ENCODE assay signal across 23 mouse cellular contexts in the genomic region with DNA sequence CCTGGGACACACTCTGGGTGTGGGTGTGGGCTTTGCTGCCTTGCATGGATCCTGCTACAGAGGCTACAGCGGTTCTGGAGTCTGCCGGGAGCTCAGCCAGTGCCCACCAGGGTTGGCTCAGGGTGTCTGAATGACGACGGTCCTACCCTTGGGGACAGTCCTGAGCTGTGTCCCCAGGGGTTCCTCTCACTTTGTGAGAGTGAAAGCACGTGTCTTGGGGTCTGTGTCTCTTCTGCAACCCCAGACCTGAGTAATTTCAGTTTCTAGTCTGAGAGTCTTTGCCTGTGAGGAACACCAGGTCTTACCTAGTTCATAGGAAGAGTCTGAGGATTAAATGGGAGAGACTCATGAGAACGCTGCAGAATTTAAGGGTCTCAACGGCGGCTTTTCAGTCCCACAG.
DNase-seq lines count a peak whose midpoint lies in the region; ATAC-seq and TF ChIP-seq lines count a peak whose summit lies in the region.
"Had no signal": no experiment of that assay in that cellular context is flagged by ENCODE, and none has a peak within 500 bp of the region (broad histone marks: within the 10 kb centered on the region; RNA-seq: fewer than 3 reads in every experiment).

No protein-coding gene starts in this region.

- no peak overlapping the region for H3K9ac ChIP-seq in forebrain, embryonic 11.5 days (ENCODE audit: low read length)
- H3K9ac ChIP-seq in forebrain, embryonic 14.5 days (ENCODE audit: low read length): no peak overlapping the region
- H3K9ac ChIP-seq in midbrain, postnatal 0 days (replicated peaks; ENCODE audit: low read length, poor library complexity, severe bottlenecking): no peak overlapping the region
- no peak overlapping the region for H3K9ac ChIP-seq in midbrain, embryonic 14.5 days (replicated peaks; ENCODE audit: low read length)
- H3K9ac ChIP-seq: embryonic facial prominence, embryonic 12.5 days; forebrain, embryonic 12.5 days; forebrain, embryonic 15.5 days; forebrain, postnatal 0 days had no signal

- no peaks in the 10 kb centered on the region for H3K4me1 ChIP-seq in forebrain, embryonic 11.5 days (replicated peaks; ENCODE audit: control insufficient read depth, insufficient read depth, low read length)
- no peaks in the 10 kb centered on the region for H3K4me1 ChIP-seq in forebrain, embryonic 14.5 days (ENCODE audit: control insufficient read depth, insufficient read depth, low read length)
- no peaks in the 10 kb centered on the region for H3K4me1 ChIP-seq in midbrain, postnatal 0 days (ENCODE audit: insufficient read depth, low read length)
- H3K4me1 ChIP-seq in midbrain, embryonic 14.5 days (ENCODE audit: control insufficient read depth, insufficient read depth, low read length): no peaks in the 10 kb centered on the region
- H3K4me1 ChIP-seq in limb, embryonic 10.5 days: peaks cover 12% of the 10 kb centered on the region

- H3K4me2 ChIP-seq in forebrain, embryonic 11.5 days (ENCODE audit: low read depth, low read length, severe bottlenecking): no peak overlapping the region
- H3K4me2 ChIP-seq in forebrain, embryonic 14.5 days (ENCODE audit: low read length): no peak overlapping the region
- H3K4me2 ChIP-seq in midbrain, postnatal 0 days (ENCODE audit: low read depth, low read length, poor library complexity, severe bottlenecking): no peak overlapping the region
- H3K4me2 ChIP-seq in midbrain, embryonic 14.5 days (ENCODE audit: low read length): no peak overlapping the region
- H3K4me2 ChIP-seq: embryonic facial prominence, embryonic 12.5 days; forebrain, embryonic 12.5 days; forebrain, embryonic 15.5 days had no signal

- WGBS in forebrain, embryonic 11.5 days: 88% methylated on average over 8 of the region's 8 CpGs
- WGBS in forebrain, embryonic 14.5 days: 88% methylated on average over 8 of the region's 8 CpGs
- 85% methylated on average over 8 of the region's 8 CpGs for whole genome bisulfite sequencing in midbrain, postnatal 0 days
- 88% methylated on average over 8 of the region's 8 CpGs for WGBS in midbrain, embryonic 14.5 days
- 89% methylated on average over 8 of the region's 8 CpGs for WGBS in limb, embryonic 10.5 days

- H3K27ac ChIP-seq in forebrain, embryonic 11.5 days (ENCODE audit: low read depth, low read length): no peak overlapping the region
- no peak overlapping the region for H3K27ac ChIP-seq in forebrain, embryonic 14.5 days (ENCODE audit: low read depth, low read length)
- no peak overlapping the region for H3K27ac ChIP-seq in midbrain, postnatal 0 days (ENCODE audit: low read depth, low read length)
- no peak overlapping the region for H3K27ac ChIP-seq in midbrain, embryonic 14.5 days (replicated peaks; ENCODE audit: low read depth, low read length)
- H3K27ac ChIP-seq in limb, embryonic 10.5 days: peak overlapping the region; percentile 46; the same call in 1 of the 2 replicates
- H3K27ac ChIP-seq: embryonic facial prominence, embryonic 12.5 days; forebrain, embryonic 12.5 days; forebrain, embryonic 15.5 days had no signal

- no peak for ATAC-seq in forebrain, embryonic 11.5 days (replicated peaks; ENCODE audit: low FRiP score)
- no peak for ATAC-seq in forebrain, embryonic 14.5 days
- 0 out of 2 replicates have a peak, but pooled peaks have one; percentile 9 for ATAC-seq in midbrain, postnatal 0 days (ENCODE audit: low FRiP score)
- no peak for ATAC-seq in midbrain, embryonic 14.5 days (ENCODE audit: low FRiP score, low TSS enrichment)
- ATAC-seq: activated CD4-positive, CD25-positive, alpha-beta regulatory T cell, adult 4 months; forebrain, embryonic 15.5 days; forebrain, postnatal 0 days; Patski had no signal

- no peak for TF ChIP-seq CTCF in midbrain, postnatal 0 days (IDR thresholded peaks at IDR 0.05)

- H3K36me3 ChIP-seq in forebrain, embryonic 11.5 days (ENCODE audit: control insufficient read depth, insufficient read depth, low read length): no peaks in the 10 kb centered on the region
- no peaks in the 10 kb centered on the region for H3K36me3 ChIP-seq in forebrain, embryonic 14.5 days (ENCODE audit: control insufficient read depth, insufficient read depth, low read length)
- no peaks in the 10 kb centered on the region for H3K36me3 ChIP-seq in midbrain, postnatal 0 days (ENCODE audit: insufficient read depth, low read length)
- H3K36me3 ChIP-seq in midbrain, embryonic 14.5 days (ENCODE audit: control insufficient read depth, insufficient read depth, low read length): no peaks in the 10 kb centered on the region
- H3K36me3 ChIP-seq in limb, embryonic 10.5 days: no peaks in the 10 kb centered on the region
- H3K36me3 ChIP-seq: embryonic facial prominence, embryonic 12.5 days; forebrain, embryonic 12.5 days; forebrain, embryonic 15.5 days; G1E had no signal

- H3K4me3 ChIP-seq in forebrain, embryonic 11.5 days (ENCODE audit: low read depth, low read length): no peak overlapping the region
- H3K4me3 ChIP-seq in forebrain, embryonic 14.5 days (ENCODE audit: low read depth, low read length): no peak overlapping the region
- no peak overlapping the region for H3K4me3 ChIP-seq in midbrain, postnatal 0 days (ENCODE audit: low read depth, low read length)
- no peak overlapping the region for H3K4me3 ChIP-seq in midbrain, embryonic 14.5 days (replicated peaks; ENCODE audit: low read depth, low read length)
- H3K4me3 ChIP-seq in limb, embryonic 10.5 days: no peak overlapping the region
- H3K4me3 ChIP-seq: embryonic facial prominence, embryonic 12.5 days; forebrain, embryonic 12.5 days; forebrain, embryonic 15.5 days had no signal

- no peaks in the 10 kb centered on the region for H3K27me3 ChIP-seq in forebrain, embryonic 11.5 days (ENCODE audit: control insufficient read depth, insufficient read depth, low read length)
- H3K27me3 ChIP-seq in forebrain, embryonic 14.5 days (replicated peaks; ENCODE audit: control insufficient read depth, insufficient read depth, low read length): no peaks in the 10 kb centered on the region
- no peaks in the 10 kb centered on the region for H3K27me3 ChIP-seq in midbrain, postnatal 0 days (ENCODE audit: insufficient read depth, low read length)
- no peaks in the 10 kb centered on the region for H3K27me3 ChIP-seq in midbrain, embryonic 14.5 days (ENCODE audit: control insufficient read depth, insufficient read depth, low read length)
- no peaks in the 10 kb centered on the region for H3K27me3 ChIP-seq in limb, embryonic 10.5 days (ENCODE audit: low read depth, poor library complexity, severe bottlenecking)
- H3K27me3 ChIP-seq: embryonic facial prominence, embryonic 12.5 days; forebrain, embryonic 12.5 days; forebrain, embryonic 15.5 days; Patski had no signal

- peak; percentile 17 for DNase-seq in forebrain, embryonic 11.5 days (ENCODE audit: low spot score)
- DNase-seq in forebrain, embryonic 14.5 days (ENCODE audit: low spot score): no peak
- no peak for DNase-seq in midbrain, postnatal 0 days (ENCODE audit: low spot score)
- no peak for DNase-seq in midbrain, embryonic 14.5 days
- no peak for DNase-seq in limb, embryonic 10.5 days (ENCODE audit: low spot score)
- DNase-seq in cerebellum, adult 11-12 months: no peak
- DNase-seq in frontal cortex, postnatal 14 days (ENCODE audit: low spot score in 2 of 2): no peak
- DNase-seq: adrenal gland, adult 8-10 months; adrenal gland, postnatal 14 days; adrenal gland, postnatal 36 days; cerebellum, adult 18-20 months; cerebellum, adult 8-10 months; cerebellum, adult 9-11 months; cerebellum, postnatal 14 days; cerebellum, postnatal 36 days; embryo, embryonic 11 days; forebrain, postnatal 0 days had no signal

- 0 out of 2 replicates have a peak, but pooled peaks cover 3% of the 10 kb centered on the region for H3K9me3 ChIP-seq in forebrain, embryonic 11.5 days (ENCODE audit: control insufficient read depth, low read length)
- H3K9me3 ChIP-seq in forebrain, embryonic 14.5 days (replicated peaks; ENCODE audit: control insufficient read depth, low read length): no peaks in the 10 kb centered on the region
- no peaks in the 10 kb centered on the region for H3K9me3 ChIP-seq in midbrain, postnatal 0 days (ENCODE audit: low read length)
- H3K9me3 ChIP-seq in midbrain, embryonic 14.5 days (ENCODE audit: control insufficient read depth, low read length): no peaks in the 10 kb centered on the region
- no peaks in the 10 kb centered on the region for H3K9me3 ChIP-seq in limb, embryonic 10.5 days (replicated peaks)
- H3K9me3 ChIP-seq: embryonic facial prominence, embryonic 12.5 days; forebrain, embryonic 12.5 days; forebrain, embryonic 15.5 days; G1E had no signal
